Mouse (Mus musculus) ES-E14 (cell line): ENCODE measurements around the gene Prpsap2. TPM values are rescaled to one million over a fixed set of nuclear protein-coding genes. Genes with fewer than 3 reads are reported as not detected.
A peak's percentile ranks its signal among the peaks of the same experiment; 100 is the strongest.

ENCODE experiments used
- DNase-seq: peaks from one replicate; pipeline ENCODE4 v3.0.0-alpha.2; 2013; ENCODE audit warnings: low read depth, low spot score
- H3K27ac ChIP-seq: 2 replicates; pipeline ENCODE4 v1.5.1; 2012; ENCODE audit warnings: low read depth, mild to moderate bottlenecking, low read length, moderate library complexity, mixed read lengths; ENCODE audit not compliant: poor library complexity, insufficient read depth, severe bottlenecking
- H3K36me3 ChIP-seq: 2 replicates; pipeline ENCODE4 v1.6.1; 2012; ENCODE audit warnings: mild to moderate bottlenecking, low read length, moderate library complexity, mixed read lengths; ENCODE audit not compliant: control insufficient read depth, poor library complexity, insufficient read depth, severe bottlenecking
- H3K4me1 ChIP-seq, 2 experiments: fragments of 150-350 bp in 1 of 2; sonication (generic) in 1 of 2; 2 replicates each; pipeline ENCODE4 v1.6.1; 2012; ENCODE audit warnings: low read length in 2 of 2, mild to moderate bottlenecking in 1 of 2, mixed read lengths in 1 of 2; ENCODE audit not compliant: control insufficient read depth in 2 of 2, insufficient read depth in 2 of 2, poor library complexity in 1 of 2
- H3K4me3 ChIP-seq, 2 experiments: fragments of 150-350 bp in 1 of 2; sonication (generic) in 1 of 2; 2 replicates each; pipeline ENCODE4 v1.5.1; 2012; ENCODE audit warnings: low read length in 2 of 2, low read depth in 1 of 2, mild to moderate bottlenecking in 1 of 2, mixed read lengths in 1 of 2; ENCODE audit not compliant: insufficient read depth in 1 of 2, poor library complexity in 1 of 2, severe bottlenecking in 1 of 2
- H3K9ac ChIP-seq: 2 replicates; pipeline ENCODE4 v1.6.1; 2012; ENCODE audit warnings: low read depth, mild to moderate bottlenecking, low read length, mixed read lengths; ENCODE audit not compliant: poor library complexity, insufficient read depth, severe bottlenecking
- H3K9me3 ChIP-seq: fragments of 150-350 bp; sonication (generic); 2 replicates; pipeline ENCODE4 v1.6.1; 2012; ENCODE audit warnings: low read depth, mild to moderate bottlenecking, low read length; ENCODE audit not compliant: control insufficient read depth, insufficient read depth
- CHD2 ChIP-seq: IDR thresholded peaks from 2 replicates; pipeline ENCODE4 v1.6.1; 2014; ENCODE audit warnings: mild to moderate bottlenecking, low read depth, low read length, inconsistent platforms
- HCFC1 ChIP-seq: IDR thresholded peaks from 2 replicates; pipeline ENCODE4 v1.6.1; 2012; ENCODE audit warnings: low read length, inconsistent platforms, borderline replicate concordance; ENCODE audit not compliant: insufficient read depth
- MAFK ChIP-seq: IDR thresholded peaks from 2 replicates; pipeline ENCODE4 v1.6.1; 2014; ENCODE audit warnings: mild to moderate bottlenecking, low read depth, low read length, inconsistent platforms; ENCODE audit not compliant: insufficient read depth
- ZC3H11A ChIP-seq: IDR thresholded peaks from 2 replicates; pipeline ENCODE4 v1.6.1; 2012; ENCODE audit warnings: low read depth, mild to moderate bottlenecking, inconsistent platforms, low read length, borderline replicate concordance
- ZNF384 ChIP-seq: IDR thresholded peaks from 2 replicates; pipeline ENCODE4 v1.6.1; 2012; ENCODE audit warnings: low read depth, low read length, inconsistent platforms
- in situ Hi-C, 2 experiments: fragments of 600-800 bp; cut with MboI; formaldehyde crosslinking; loops; one replicate each; pipeline ENCODE4 v1.15.1; 2025; ENCODE audit warnings: low sequenced_read_pairs in 2 of 2, inconsistent platforms in 1 of 2; ENCODE audit not compliant: unreplicated experiment in 2 of 2
- total RNA-seq: library from RNA; depleted of rRNA; stranded (reverse); fragments of 300-350 nt; gene quantifications from 2 replicates; pipeline ENCODE4 v1.2.3, GENCODE M21; 2012

Prpsap2 gene
- total RNA-seq, 1 experiment, result 35.7 TPM

DNA sequence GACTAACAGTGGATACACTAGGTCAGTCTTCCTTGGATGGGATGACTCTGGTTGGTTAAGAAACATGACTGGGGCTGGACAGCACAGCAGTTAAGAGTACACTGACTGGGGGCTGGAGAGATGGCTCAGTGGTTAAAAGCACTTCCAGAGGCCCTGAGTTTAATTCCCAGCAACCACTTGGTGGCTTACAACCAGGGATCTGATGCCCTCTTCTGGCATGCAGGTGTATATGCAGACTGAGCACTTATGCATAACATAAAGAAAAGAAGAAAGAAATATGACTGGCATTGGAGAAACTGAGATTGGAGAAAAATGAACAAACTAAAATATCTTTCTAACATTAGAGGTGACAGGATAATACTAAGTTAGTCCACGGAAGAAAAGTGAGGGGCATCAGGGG, 21.4 kb downstream of the Prpsap2 start:
- TF ChIP-seq ZNF384 (no peak), ZC3H11A (no peak), HCFC1 (no peak), MAFK (no peak), CHD2 (no peak)
- Histone ChIP-seq H3K4me1 (no peaks in the 10 kb centered on the region), H3K36me3 (peaks cover 14% of the 10 kb centered on the region), H3K9me3 (no peaks in the 10 kb centered on the region), H3K27ac (no peak overlapping the region), H3K4me3 (no peak overlapping the region), H3K9ac (no peak overlapping the region)
- no peak for DNase-seq
- in situ Hi-C loops, result no loop called here

DNA sequence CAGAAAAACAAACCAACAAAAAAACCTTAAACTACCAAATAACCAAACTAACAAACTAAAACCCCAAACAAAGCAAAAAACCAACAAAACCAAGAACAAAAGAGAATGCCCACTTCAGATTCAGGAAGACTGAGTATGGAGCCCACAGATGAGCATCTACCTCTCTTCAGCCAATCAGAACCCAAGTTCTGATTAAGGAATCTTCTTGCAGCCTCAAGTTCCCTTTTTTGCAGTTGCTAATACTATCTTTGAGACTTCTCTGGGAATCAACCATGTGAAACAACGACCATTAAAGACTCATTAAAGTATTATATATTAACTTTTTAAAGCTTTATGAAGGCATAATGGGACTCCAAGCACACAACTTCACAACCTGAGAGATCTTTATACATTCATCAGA, 24.6 kb downstream of the Prpsap2 start:
- H3K4me1 ChIP-seq, result no peaks in the 10 kb centered on the region
- no peaks in the 10 kb centered on the region for H3K9me3 ChIP-seq
- in situ Hi-C loops, result no loop called here
- no peak overlapping the region for H3K4me3 ChIP-seq
- DNase-seq, result no peak
- TF ChIP-seq ZNF384, result no peak
- H3K27ac ChIP-seq, result no peak overlapping the region
- H3K36me3 ChIP-seq, result peaks cover 24% of the 10 kb centered on the region
- H3K9ac ChIP-seq, result no peak overlapping the region

DNA sequence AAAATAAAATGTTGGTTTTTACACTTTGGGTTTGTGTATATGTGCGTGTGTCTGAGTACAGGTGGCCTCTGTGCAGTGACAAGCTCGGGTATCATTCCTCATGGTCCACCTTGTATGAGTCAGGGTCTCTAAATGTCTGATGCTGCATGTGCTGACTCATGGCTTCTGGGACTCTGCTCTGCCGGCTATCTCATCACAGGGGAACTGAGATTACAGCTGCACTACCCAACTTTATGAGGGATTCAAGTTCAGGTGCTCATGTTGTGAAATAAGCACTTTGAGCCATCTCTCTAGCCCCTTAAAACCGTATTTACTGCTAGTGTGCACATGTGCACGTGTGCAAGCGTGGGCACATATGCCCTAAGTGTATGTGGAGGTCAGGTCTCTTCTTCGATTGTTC, 29.2 kb downstream of the Prpsap2 start:
- peaks cover 24% of the 10 kb centered on the region for H3K36me3 ChIP-seq
- DNase-seq, result no peak
- no peaks in the 10 kb centered on the region for H3K4me1 ChIP-seq
- TF ChIP-seq ZC3H11A (no peak), MAFK (0 out of 2 replicates have a peak, but pooled peaks have one; percentile 7)
- H3K27ac ChIP-seq, result no peak overlapping the region
- in situ Hi-C loops, result no loop called here
- H3K4me3 ChIP-seq, result no peak overlapping the region
- no peaks in the 10 kb centered on the region for H3K9me3 ChIP-seq
- H3K9ac ChIP-seq, result no peak overlapping the region

DNA sequence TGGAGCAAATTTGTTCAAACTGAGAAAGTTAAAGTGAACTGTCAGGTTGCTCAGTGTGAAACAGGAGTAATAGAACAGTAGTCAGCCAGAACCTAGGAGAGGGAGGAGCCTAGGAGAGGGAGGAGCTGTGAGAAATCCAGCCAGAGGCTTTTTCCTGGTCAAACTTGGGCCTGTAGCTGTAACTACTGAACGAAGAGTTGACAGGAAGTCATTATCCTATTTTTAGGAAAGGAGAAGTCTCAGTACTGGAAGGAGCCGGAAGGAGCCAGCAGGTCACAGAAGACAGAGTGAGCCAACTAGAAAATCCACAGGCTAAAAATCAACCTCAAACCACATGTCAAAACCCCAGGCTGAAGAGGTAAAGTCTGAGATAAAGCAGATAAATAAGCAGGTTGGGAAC, 33.9 kb downstream of the Prpsap2 start:
- Histone ChIP-seq H3K36me3 (peaks cover 9% of the 10 kb centered on the region), H3K9me3 (no peaks in the 10 kb centered on the region), H3K9ac (no peak overlapping the region), H3K4me1 (no peaks in the 10 kb centered on the region), H3K27ac (no peak overlapping the region), H3K4me3 (no peak overlapping the region)
- DNase-seq, result no peak
- TF ChIP-seq ZNF384 (no peak), CHD2 (no peak), HCFC1 (no peak), MAFK (no peak), ZC3H11A (no peak)
- in situ Hi-C loops, result no loop called here

DNA sequence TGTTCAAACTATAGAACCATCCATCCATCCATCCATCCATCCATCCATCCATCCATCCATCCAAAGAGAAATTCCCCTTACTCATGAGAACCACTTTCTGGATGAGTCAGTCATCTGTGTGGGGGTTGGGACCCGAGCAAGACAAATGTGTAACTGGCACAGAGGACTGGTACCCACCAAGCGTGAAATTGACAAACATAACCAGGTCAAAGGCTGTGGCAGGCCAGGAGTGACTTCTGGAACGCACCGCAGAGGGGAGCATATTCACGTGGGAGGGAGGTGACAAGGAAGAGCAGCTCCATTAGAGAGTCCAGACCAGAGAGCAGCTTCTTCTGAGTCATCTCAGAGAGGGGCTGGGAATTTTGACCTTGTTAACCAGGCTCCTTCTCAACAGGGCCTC, 39.8 kb downstream of the Prpsap2 start:
- in situ Hi-C loops, result no loop called here
- no peak overlapping the region for H3K9ac ChIP-seq
- no peak overlapping the region for H3K27ac ChIP-seq
- H3K9me3 ChIP-seq, result no peaks in the 10 kb centered on the region
- no peaks in the 10 kb centered on the region for H3K36me3 ChIP-seq
- no peaks in the 10 kb centered on the region for H3K4me1 ChIP-seq
- DNase-seq, result no peak
- TF ChIP-seq HCFC1 (no peak), ZNF384 (no peak), CHD2 (no peak), ZC3H11A (no peak), MAFK (no peak)
- H3K4me3 ChIP-seq, result no peak overlapping the region
